Mouse (Mus musculus) liver, embryonic 16.5 days (tissue): ENCODE results near the gene Ifi35. TPM values are rescaled to one million over a fixed set of nuclear protein-coding genes. Genes with fewer than 3 reads are reported as not detected.

Source experiments
- ATAC-seq: fragments of 200-750 bp; cut with Nextera tagmentation; 2 replicates; pipeline ENCODE4 v1.8.0; 2017; ENCODE audit warnings: low read depth, mild to moderate bottlenecking, moderate number of reproducible peaks, moderate library complexity
- H3K27ac ChIP-seq: fragments of 300-500 bp; sonication (generic); 2 replicates; pipeline ENCODE4 v1.5.1; 2014; ENCODE audit warnings: mild to moderate bottlenecking, low read length
- H3K27me3 ChIP-seq: fragments of 300-500 bp; sonication (generic); 2 replicates; pipeline ENCODE4 v1.6.1; 2014; ENCODE audit warnings: low read depth, low read length, mixed read lengths; ENCODE audit not compliant: control insufficient read depth, insufficient read depth
- H3K36me3 ChIP-seq: fragments of 300-500 bp; sonication (generic); 2 replicates; pipeline ENCODE4 v1.6.1; 2014; ENCODE audit warnings: mild to moderate bottlenecking; ENCODE audit not compliant: control insufficient read depth, insufficient read depth
- H3K4me1 ChIP-seq: fragments of 300-500 bp; sonication (generic); 2 replicates; pipeline ENCODE4 v1.6.1; 2014; ENCODE audit warnings: low read depth, low read length, mixed read lengths; ENCODE audit not compliant: control insufficient read depth
- H3K4me2 ChIP-seq: fragments of 300-500 bp; sonication (generic); 2 replicates; pipeline ENCODE4 v1.6.1; 2014; ENCODE audit warnings: low read depth, low read length, mixed read lengths
- H3K4me3 ChIP-seq: fragments of 300-500 bp; sonication (generic); 2 replicates; pipeline ENCODE4 v1.5.1; 2014; ENCODE audit warnings: low read depth, mild to moderate bottlenecking, low read length
- H3K9ac ChIP-seq: fragments of 300-500 bp; sonication (generic); 2 replicates; pipeline ENCODE4 v1.6.1; 2014; ENCODE audit warnings: low read depth, low read length
- H3K9me3 ChIP-seq: fragments of 300-500 bp; sonication (generic); replicated peaks from 2 replicates; pipeline ENCODE4 v1.6.1; 2016; ENCODE audit warnings: low read length; ENCODE audit not compliant: control insufficient read depth
- WGBS: fragments of 180-500 bp; shearing (Covaris S2); extraction: QIAGEN DNeasy Blood & Tissue Kit; methylation state at CpG from one replicate; pipeline ENCODE4 v1.1.7; 2014; ENCODE audit not compliant: insufficient replicate concordance; 5-methylcytosine and 5-hydroxymethylcytosine counted together
- polyA plus RNA-seq: library from polyadenylated mRNA; unstranded; fragments of >200 nt; fragmentation: Nextera tagmentation; extraction: Ambion mirVana; gene quantifications from 2 replicates; pipeline ENCODE4 v1.2.1, GENCODE M21; 2015

Ifi35 gene
- polyA plus RNA-seq, 1 experiment from 2014 or later, result 26.5 TPM

- no peak overlapping the region for H3K4me2 ChIP-seq
- no peak for ATAC-seq
- WGBS, result 33% methylated on average over 6 of the region's 6 CpGs
- H3K27ac ChIP-seq, result no peak overlapping the region
- no peaks in the 10 kb centered on the region for H3K27me3 ChIP-seq
- no peaks in the 10 kb centered on the region for H3K9me3 ChIP-seq
- no peak overlapping the region for H3K9ac ChIP-seq
- no peak overlapping the region for H3K4me3 ChIP-seq
- H3K4me1 ChIP-seq, result peaks cover 26% of the 10 kb centered on the region
- H3K36me3 ChIP-seq, result no peaks in the 10 kb centered on the region
Measured at GRCm38 (mm10) chr11:101480912-101481311, 32.7 kb downstream of the Ifi35 start.

GRCm38 (mm10) chr11:101483804-101484203, 35.6 kb downstream of the Ifi35 start:
- 27% methylated on average over 3 of the region's 3 CpGs for WGBS
- ATAC-seq, result no peak
- no peak overlapping the region for H3K9ac ChIP-seq
- no peak overlapping the region for H3K4me2 ChIP-seq
- H3K9me3 ChIP-seq, result no peaks in the 10 kb centered on the region
- peaks cover 9% of the 10 kb centered on the region; the same call in 1 of the 2 replicates for H3K36me3 ChIP-seq
- peaks cover 32% of the 10 kb centered on the region for H3K4me1 ChIP-seq
- H3K4me3 ChIP-seq, result no peak overlapping the region
- no peaks in the 10 kb centered on the region for H3K27me3 ChIP-seq
- no peak overlapping the region for H3K27ac ChIP-seq

GRCm38 (mm10) chr11:101484245-101484644, 36.0 kb downstream of the Ifi35 start:
- Histone ChIP-seq H3K27me3 (no peaks in the 10 kb centered on the region), H3K9me3 (no peaks in the 10 kb centered on the region), H3K4me3 (no peak overlapping the region), H3K36me3 (peaks cover 9% of the 10 kb centered on the region; the same call in 1 of the 2 replicates), H3K4me1 (peaks cover 32% of the 10 kb centered on the region), H3K27ac (0 out of 2 replicates have a peak overlapping the region, but pooled peaks have one; percentile 4), H3K9ac (no peak overlapping the region), H3K4me2 (peak overlapping the region; percentile 18; the same call in 1 of the 2 replicates)
- WGBS, result 30% methylated on average over 6 of the region's 6 CpGs
- ATAC-seq, result peak; percentile 31; the same call in 1 of the 2 replicates

GRCm38 (mm10) chr11:101484814-101485213, 36.6 kb downstream of the Ifi35 start:
- 36% methylated on average over 7 of the region's 7 CpGs for WGBS
- H3K27me3 ChIP-seq, result no peaks in the 10 kb centered on the region
- peaks cover 32% of the 10 kb centered on the region for H3K4me1 ChIP-seq
- H3K9ac ChIP-seq, result no peak overlapping the region
- H3K9me3 ChIP-seq, result no peaks in the 10 kb centered on the region
- no peak for ATAC-seq
- H3K4me2 ChIP-seq, result no peak overlapping the region
- 0 out of 2 replicates have a peak overlapping the region, but pooled peaks have one; percentile 4 for H3K27ac ChIP-seq
- peaks cover 15% of the 10 kb centered on the region; the same call in 1 of the 2 replicates for H3K36me3 ChIP-seq
- no peak overlapping the region for H3K4me3 ChIP-seq

- Histone ChIP-seq H3K27me3 (no peaks in the 10 kb centered on the region), H3K4me2 (peak overlapping the region; percentile 44), H3K9me3 (no peaks in the 10 kb centered on the region), H3K4me1 (peaks cover 32% of the 10 kb centered on the region), H3K4me3 (no peak overlapping the region), H3K9ac (peak overlapping the region; percentile 7; the same call in 1 of the 2 replicates), H3K27ac (peak overlapping the region; percentile 62), H3K36me3 (peaks cover 19% of the 10 kb centered on the region; the same call in 1 of the 2 replicates)
- peak; percentile 89 for ATAC-seq
- WGBS, result 7% methylated on average over 6 of the region's 6 CpGs
Measured at GRCm38 (mm10) chr11:101485509-101486028, 37.4 kb downstream of the Ifi35 start.

GRCm38 (mm10) chr11:101486126-101486525, 37.9 kb downstream of the Ifi35 start:
- Histone ChIP-seq H3K4me2 (peak overlapping the region; percentile 44; the same call in 1 of the 2 replicates), H3K4me3 (no peak overlapping the region), H3K27me3 (no peaks in the 10 kb centered on the region), H3K4me1 (peaks cover 30% of the 10 kb centered on the region), H3K9ac (no peak overlapping the region), H3K9me3 (no peaks in the 10 kb centered on the region), H3K27ac (no peak overlapping the region), H3K36me3 (peaks cover 19% of the 10 kb centered on the region; the same call in 1 of the 2 replicates)
- WGBS, result 26% methylated on average over 6 of the region's 6 CpGs
- ATAC-seq, result no peak

GRCm38 (mm10) chr11:101506269-101506780, 58.1 kb downstream of the Ifi35 start:
- Histone ChIP-seq H3K9ac (no peak overlapping the region), H3K4me3 (no peak overlapping the region), H3K9me3 (no peaks in the 10 kb centered on the region), H3K4me2 (no peak overlapping the region), H3K27me3 (no peaks in the 10 kb centered on the region), H3K36me3 (peaks cover 57% of the 10 kb centered on the region), H3K27ac (no peak overlapping the region), H3K4me1 (no peaks in the 10 kb centered on the region)
- ATAC-seq, result no peak
- 86% methylated on average over 5 of the region's 5 CpGs for WGBS

- no peak for ATAC-seq
- H3K27ac ChIP-seq, result no peak overlapping the region
- H3K4me1 ChIP-seq, result no peaks in the 10 kb centered on the region
- no peak overlapping the region for H3K4me2 ChIP-seq
- 83% methylated on average over 7 of the region's 7 CpGs for WGBS
- H3K4me3 ChIP-seq, result no peak overlapping the region
- H3K9ac ChIP-seq, result no peak overlapping the region
- peaks cover 54% of the 10 kb centered on the region for H3K36me3 ChIP-seq
- no peaks in the 10 kb centered on the region for H3K9me3 ChIP-seq
- H3K27me3 ChIP-seq, result no peaks in the 10 kb centered on the region
Measured at GRCm38 (mm10) chr11:101507090-101507489, 58.9 kb downstream of the Ifi35 start.
